Mouse (Mus musculus): ENCODE measurements around the gene Ttc36. TPM values are rescaled to one million over a fixed set of nuclear protein-coding genes. Genes with fewer than 3 reads are reported as not detected.

Ttc36 gene
- total and polyA plus RNA-seq, 2 experiments from 2014 or later: 0.72 TPM; not detected in 1

- Histone ChIP-seq H3K4me1 (ENCODE audit: control insufficient read depth, insufficient read depth) (no peaks in the 10 kb centered on the region), H3K27me3 (ENCODE audit: control insufficient read depth, insufficient read depth, low read length) (no peaks in the 10 kb centered on the region), H3K9ac (replicated peaks; ENCODE audit: low read depth, low read length) (no peak overlapping the region), H3K36me3 (replicated peaks; ENCODE audit: control insufficient read depth, insufficient read depth, low read length) (peaks cover 92% of the 10 kb centered on the region), H3K9me3 (replicated peaks; ENCODE audit: control insufficient read depth, low read length) (no peaks in the 10 kb centered on the region), H3K4me3 (ENCODE audit: low read depth, low read length) (no peak overlapping the region), H3K27ac (ENCODE audit: low read depth) (no peak overlapping the region), H3K4me2 (ENCODE audit: low read depth, low read length) (no peak overlapping the region)
- DNase-seq (ENCODE audit: low spot score): no peak
- WGBS: 88% methylated on average over 2 of the region's 2 CpGs
- TF ChIP-seq EP300 (IDR thresholded peaks at IDR 0.05; ENCODE audit: low read depth): no peak
- no peak for TF ChIP-seq CTCF (IDR thresholded peaks at IDR 0.05; ENCODE audit: low read depth)
- ATAC-seq (ENCODE audit: insufficient read depth, low read depth): no peak
These were observed 27.6 kb upstream of the Ttc36 start for GRCm38 (mm10) chr9:44830506-44830905.

DNA sequence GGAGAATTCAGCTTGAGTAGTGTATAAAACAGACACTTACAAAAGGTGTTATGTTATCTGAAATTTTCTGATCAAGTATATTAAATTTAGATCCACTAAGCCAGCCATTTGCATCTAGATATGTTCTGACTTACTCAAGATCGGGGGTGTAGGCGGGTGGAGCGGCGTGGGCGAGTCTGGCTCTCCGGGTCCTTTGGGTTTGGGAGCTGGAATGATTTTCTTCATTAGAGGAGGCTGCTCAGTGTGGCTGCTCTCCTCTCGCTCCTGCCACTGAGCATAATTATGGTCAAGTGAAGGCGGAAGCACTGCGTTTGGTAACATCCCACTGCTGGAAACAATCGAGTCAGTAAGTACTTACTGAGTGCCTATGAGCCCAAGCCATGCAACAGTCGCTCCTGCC is 26.1 kb upstream of the Ttc36 start:
- no peak overlapping the region for H3K9ac ChIP-seq (replicated peaks; ENCODE audit: low read depth, low read length)
- H3K27me3 ChIP-seq (ENCODE audit: control insufficient read depth, insufficient read depth, low read length): no peaks in the 10 kb centered on the region
- no peaks in the 10 kb centered on the region for H3K4me1 ChIP-seq (ENCODE audit: control insufficient read depth, insufficient read depth)
- peaks cover 92% of the 10 kb centered on the region for H3K36me3 ChIP-seq (replicated peaks; ENCODE audit: control insufficient read depth, insufficient read depth, low read length)
- ATAC-seq (ENCODE audit: insufficient read depth, low read depth): no peak
- H3K4me2 ChIP-seq (ENCODE audit: low read depth, low read length): no peak overlapping the region
- TF ChIP-seq CTCF (IDR thresholded peaks at IDR 0.05; ENCODE audit: low read depth) (no peak), EP300 (IDR thresholded peaks at IDR 0.05; ENCODE audit: low read depth) (no peak)
- H3K27ac ChIP-seq (ENCODE audit: low read depth): no peak overlapping the region
- no peak overlapping the region for H3K4me3 ChIP-seq (ENCODE audit: low read depth, low read length)
- DNase-seq (ENCODE audit: low spot score): no peak
- WGBS: 96% methylated on average over 11 of the region's 11 CpGs
- no peaks in the 10 kb centered on the region for H3K9me3 ChIP-seq (replicated peaks; ENCODE audit: control insufficient read depth, low read length)

DNA sequence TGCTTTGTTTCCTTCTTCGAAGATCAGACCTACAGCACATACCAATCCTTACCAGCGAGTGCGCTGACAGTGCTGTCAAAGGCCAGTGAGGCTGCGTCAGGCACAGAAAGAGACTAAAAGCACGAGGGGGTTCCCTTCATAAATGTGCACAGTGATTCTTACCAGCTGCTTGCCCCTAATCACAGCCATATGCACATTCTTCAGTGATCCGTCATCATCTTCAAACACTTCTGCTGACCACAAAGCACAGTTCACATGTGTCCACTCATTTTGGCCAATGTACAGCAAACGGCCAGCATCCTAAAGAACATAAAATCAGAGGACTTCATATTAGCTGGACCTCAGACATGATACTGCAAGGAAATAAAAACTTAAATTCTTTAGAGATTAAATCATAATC is 23.8 kb upstream of the Ttc36 start:
- no peaks in the 10 kb centered on the region for H3K27me3 ChIP-seq (ENCODE audit: control insufficient read depth, insufficient read depth, low read length)
- H3K4me2 ChIP-seq (ENCODE audit: low read depth, low read length): no peak overlapping the region
- no peaks in the 10 kb centered on the region for H3K9me3 ChIP-seq (replicated peaks; ENCODE audit: control insufficient read depth, low read length)
- DNase-seq (ENCODE audit: low spot score): no peak
- no peaks in the 10 kb centered on the region for H3K4me1 ChIP-seq (ENCODE audit: control insufficient read depth, insufficient read depth)
- 83% methylated on average over 7 of the region's 7 CpGs for WGBS
- no peak for ATAC-seq (ENCODE audit: insufficient read depth, low read depth)
- peaks cover 92% of the 10 kb centered on the region for H3K36me3 ChIP-seq (replicated peaks; ENCODE audit: control insufficient read depth, insufficient read depth, low read length)
- no peak overlapping the region for H3K9ac ChIP-seq (replicated peaks; ENCODE audit: low read depth, low read length)
- no peak overlapping the region for H3K27ac ChIP-seq (ENCODE audit: low read depth)
- no peak overlapping the region for H3K4me3 ChIP-seq (ENCODE audit: low read depth, low read length)
- TF ChIP-seq CTCF (IDR thresholded peaks at IDR 0.05; ENCODE audit: low read depth): no peak

- TF ChIP-seq EP300 (IDR thresholded peaks at IDR 0.05; ENCODE audit: low read depth) (no peak), CTCF (IDR thresholded peaks at IDR 0.05; ENCODE audit: low read depth) (no peak)
- no peak overlapping the region for H3K9ac ChIP-seq (replicated peaks; ENCODE audit: low read depth, low read length)
- WGBS: 86% methylated on average over 15 of the region's 15 CpGs
- no peaks in the 10 kb centered on the region for H3K4me1 ChIP-seq (ENCODE audit: control insufficient read depth, insufficient read depth)
- DNase-seq (ENCODE audit: low spot score) (no peak), ATAC-seq (ENCODE audit: insufficient read depth, low read depth) (no peak)
- peaks cover 100% of the 10 kb centered on the region for H3K36me3 ChIP-seq (replicated peaks; ENCODE audit: control insufficient read depth, insufficient read depth, low read length)
- H3K27me3 ChIP-seq (ENCODE audit: control insufficient read depth, insufficient read depth, low read length): no peaks in the 10 kb centered on the region
- no peak overlapping the region for H3K4me3 ChIP-seq (ENCODE audit: low read depth, low read length)
- H3K4me2 ChIP-seq (ENCODE audit: low read depth, low read length): no peak overlapping the region
- H3K27ac ChIP-seq (ENCODE audit: low read depth): no peak overlapping the region
- H3K9me3 ChIP-seq (replicated peaks; ENCODE audit: control insufficient read depth, low read length): no peaks in the 10 kb centered on the region
These were observed 17.3 kb upstream of the Ttc36 start for GRCm38 (mm10) chr9:44819920-44820827.

DNA sequence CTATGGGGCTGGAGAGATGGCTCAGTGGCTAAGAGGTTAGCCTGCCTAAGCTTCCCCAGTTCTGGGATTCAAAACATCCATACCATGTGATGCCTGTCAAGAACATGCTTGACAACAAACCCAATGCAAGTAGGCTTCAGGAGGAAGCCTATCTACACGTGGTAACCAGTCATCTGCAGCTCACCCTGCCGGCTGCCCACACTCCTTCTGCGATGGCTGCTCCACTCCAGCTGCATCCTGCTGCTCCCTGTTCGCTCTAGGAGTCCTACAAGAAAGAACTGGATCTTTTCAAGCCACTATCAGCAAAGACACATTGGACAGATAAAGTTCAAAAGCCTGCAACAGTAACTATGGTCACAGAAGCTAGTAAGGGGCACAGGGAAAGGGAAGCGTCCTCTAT is 14.7 kb upstream of the Ttc36 start:
- peaks cover 100% of the 10 kb centered on the region for H3K36me3 ChIP-seq (replicated peaks; ENCODE audit: control insufficient read depth, insufficient read depth, low read length)
- no peak overlapping the region for H3K4me3 ChIP-seq (ENCODE audit: low read depth, low read length)
- no peaks in the 10 kb centered on the region for H3K4me1 ChIP-seq (ENCODE audit: control insufficient read depth, insufficient read depth)
- H3K27me3 ChIP-seq (ENCODE audit: control insufficient read depth, insufficient read depth, low read length): no peaks in the 10 kb centered on the region
- H3K9ac ChIP-seq (replicated peaks; ENCODE audit: low read depth, low read length): no peak overlapping the region
- no peak overlapping the region for H3K27ac ChIP-seq (ENCODE audit: low read depth)
- H3K4me2 ChIP-seq (ENCODE audit: low read depth, low read length): no peak overlapping the region
- TF ChIP-seq EP300 (IDR thresholded peaks at IDR 0.05; ENCODE audit: low read depth) (no peak), CTCF (IDR thresholded peaks at IDR 0.05; ENCODE audit: low read depth) (no peak)
- H3K9me3 ChIP-seq (replicated peaks; ENCODE audit: control insufficient read depth, low read length): no peaks in the 10 kb centered on the region
- WGBS: 49% methylated on average over 5 of the region's 5 CpGs
- no peak for DNase-seq (ENCODE audit: low spot score)
- no peak for ATAC-seq (ENCODE audit: insufficient read depth, low read depth)

- peaks cover 100% of the 10 kb centered on the region for H3K36me3 ChIP-seq (replicated peaks; ENCODE audit: control insufficient read depth, insufficient read depth, low read length)
- H3K27me3 ChIP-seq (ENCODE audit: control insufficient read depth, insufficient read depth, low read length): no peaks in the 10 kb centered on the region
- ATAC-seq (ENCODE audit: insufficient read depth, low read depth) (no peak), DNase-seq (ENCODE audit: low spot score) (no peak)
- no peak overlapping the region for H3K4me2 ChIP-seq (ENCODE audit: low read depth, low read length)
- no peaks in the 10 kb centered on the region for H3K9me3 ChIP-seq (replicated peaks; ENCODE audit: control insufficient read depth, low read length)
- WGBS: 88% methylated on average over 8 of the region's 8 CpGs
- H3K4me1 ChIP-seq (ENCODE audit: control insufficient read depth, insufficient read depth): no peaks in the 10 kb centered on the region
- H3K27ac ChIP-seq (ENCODE audit: low read depth): no peak overlapping the region
- H3K9ac ChIP-seq (replicated peaks; ENCODE audit: low read depth, low read length): no peak overlapping the region
- no peak overlapping the region for H3K4me3 ChIP-seq (ENCODE audit: low read depth, low read length)
- TF ChIP-seq EP300 (IDR thresholded peaks at IDR 0.05; ENCODE audit: low read depth): no peak
These were observed 11.3 kb upstream of the Ttc36 start for GRCm38 (mm10) chr9:44814179-44814578.
